Mouse (Mus musculus) kidney, postnatal 14 days (tissue): ENCODE results near the gene Fam102b.
A peak's percentile ranks its signal among the peaks of the same experiment; 100 is the strongest.

ENCODE experiments used
- DNase-seq: peaks from one replicate; pipeline ENCODE4 v3.0.0; 2022; ENCODE audit warnings: mixed read lengths

Fam102b gene

GRCm38 (mm10) chr3:109027515-109027987 lies at the start of gene Fam102b:
TSS of gene Fam102b (minus strand) at chr3:109027607.
- peak; percentile 93 for DNase-seq

GRCm38 (mm10) chr3:109062989-109063388 lies 35.6 kb upstream of the Fam102b start:
- DNase-seq, result peak; percentile 56

- DNase-seq, result no peak
Measured at GRCm38 (mm10) chr3:109062391-109062790, 35.0 kb upstream of the Fam102b start.

GRCm38 (mm10) chr3:109059903-109060302 lies 32.5 kb upstream of the Fam102b start:
- DNase-seq, result no peak

GRCm38 (mm10) chr3:109051946-109052331 lies 24.5 kb upstream of the Fam102b start:
- no peak for DNase-seq

GRCm38 (mm10) chr3:109051056-109051945 lies 23.9 kb upstream of the Fam102b start:
- DNase-seq, result peak; percentile 23

GRCm38 (mm10) chr3:109047707-109048283 lies 20.4 kb upstream of the Fam102b start:
- DNase-seq, result no peak

- DNase-seq, result no peak
Measured at GRCm38 (mm10) chr3:109046428-109046827, 19.0 kb upstream of the Fam102b start.

- no peak for DNase-seq
Measured at GRCm38 (mm10) chr3:109043395-109043794, 16.0 kb upstream of the Fam102b start.

GRCm38 (mm10) chr3:109040908-109041307 lies 13.5 kb upstream of the Fam102b start:
- DNase-seq, result no peak

GRCm38 (mm10) chr3:109034411-109034810 lies 7.0 kb upstream of the Fam102b start:
- DNase-seq, result no peak

GRCm38 (mm10) chr3:109032306-109032705 lies 4.9 kb upstream of the Fam102b start:
- DNase-seq, result no peak

- DNase-seq, result no peak
Measured at GRCm38 (mm10) chr3:109031626-109032025, 4.2 kb upstream of the Fam102b start.

- peak; percentile 68 for DNase-seq
Measured at GRCm38 (mm10) chr3:109030817-109031216, 3.4 kb upstream of the Fam102b start.

GRCm38 (mm10) chr3:109029661-109030060 lies 2.3 kb upstream of the Fam102b start:
- peak; percentile 19 for DNase-seq

- no peak for DNase-seq
Measured at GRCm38 (mm10) chr3:109026991-109027470, 376 bp downstream of the Fam102b start.

- peak; percentile 30 for DNase-seq
Measured at GRCm38 (mm10) chr3:109026462-109026990, 881 bp downstream of the Fam102b start.

GRCm38 (mm10) chr3:109025579-109025978 lies 1.8 kb downstream of the Fam102b start:
- DNase-seq, result peak; percentile 81

- DNase-seq, result no peak
Measured at GRCm38 (mm10) chr3:109023066-109023465, 4.3 kb downstream of the Fam102b start.

GRCm38 (mm10) chr3:109021720-109022516 lies 5.5 kb downstream of the Fam102b start:
- no peak for DNase-seq

GRCm38 (mm10) chr3:109018336-109018735 lies 9.1 kb downstream of the Fam102b start:
- no peak for DNase-seq

GRCm38 (mm10) chr3:109012595-109012994 lies 14.8 kb downstream of the Fam102b start:
- no peak for DNase-seq
